Mouse (Mus musculus): ENCODE results near the gene Fam243.

The Fam243 gene

GRCm38 (mm10) chr16:92319353-92320109 lies 1.7 kb downstream of the Fam243 start:
- DNase-seq: peak; percentile 32

- no peak for DNase-seq
Measured at GRCm38 (mm10) chr16:92316049-92316738, 5.0 kb downstream of the Fam243 start.

GRCm38 (mm10) chr16:92313953-92314741 lies 7.1 kb downstream of the Fam243 start:
- DNase-seq: peak; percentile 47

GRCm38 (mm10) chr16:92309126-92309525 lies 12.1 kb downstream of the Fam243 start:
- DNase-seq: no peak

GRCm38 (mm10) chr16:92307947-92308346 lies 13.3 kb downstream of the Fam243 start:
- no peak for DNase-seq

GRCm38 (mm10) chr16:92305519-92305918 lies 15.7 kb downstream of the Fam243 start:
- no peak for DNase-seq

- peak; percentile 22 for DNase-seq
Measured at GRCm38 (mm10) chr16:92302506-92302905, 18.7 kb downstream of the Fam243 start.

- no peak for DNase-seq
Measured at GRCm38 (mm10) chr16:92301989-92302388, 19.3 kb downstream of the Fam243 start.

- no peak for DNase-seq
Measured at GRCm38 (mm10) chr16:92301412-92301806, 19.8 kb downstream of the Fam243 start.

GRCm38 (mm10) chr16:92300649-92301411 lies 20.4 kb downstream of the Fam243 start, which contains the start of gene Smim11:
Gene Smim11 (plus strand): TSS chr16:92301286.
- DNase-seq: peak; percentile 96

GRCm38 (mm10) chr16:92295328-92295727 lies 25.9 kb downstream of the Fam243 start:
- no peak for DNase-seq

GRCm38 (mm10) chr16:92294267-92294970 lies 26.8 kb downstream of the Fam243 start:
- DNase-seq: no peak

- no peak for DNase-seq
Measured at GRCm38 (mm10) chr16:92292101-92292500, 29.1 kb downstream of the Fam243 start, which contains the start of gene Kcne2. Gene Kcne2 (plus strand): TSS chr16:92292389.

- no peak for DNase-seq
Measured at GRCm38 (mm10) chr16:92290045-92290444, 31.2 kb downstream of the Fam243 start.

GRCm38 (mm10) chr16:92288778-92289177 lies 32.5 kb downstream of the Fam243 start:
- DNase-seq: peak; percentile 36

GRCm38 (mm10) chr16:92286609-92287008 lies 34.6 kb downstream of the Fam243 start:
- peak; percentile 85 for DNase-seq

- DNase-seq: no peak
Measured at GRCm38 (mm10) chr16:92285068-92285467, 36.2 kb downstream of the Fam243 start.

- no peak for DNase-seq
Measured at GRCm38 (mm10) chr16:92282671-92283070, 38.6 kb downstream of the Fam243 start.

- no peak for DNase-seq
Measured at GRCm38 (mm10) chr16:92275526-92275925, 45.7 kb downstream of the Fam243 start.

- DNase-seq: no peak
Measured at GRCm38 (mm10) chr16:92274516-92274915, 46.7 kb downstream of the Fam243 start.

Data from kidney, adult 9 months (tissue).